In the genomic region with DNA sequence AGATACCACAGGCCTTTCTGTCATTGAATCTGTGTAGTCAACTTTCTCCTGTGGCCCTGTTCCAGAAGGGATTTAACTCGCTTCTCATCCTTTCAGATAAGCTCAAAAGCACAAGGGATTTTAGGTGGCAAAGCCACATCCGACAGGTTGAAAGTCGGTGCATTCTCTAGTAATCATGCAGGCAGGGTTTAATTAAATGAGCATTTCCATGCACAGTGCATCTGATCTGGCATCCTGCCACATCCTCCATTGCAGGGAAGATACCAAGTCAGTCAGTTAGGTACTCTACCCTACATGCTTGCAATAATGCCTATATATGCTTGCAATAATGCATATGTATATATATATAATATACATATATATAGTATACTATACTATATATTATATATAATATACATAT, we compare ENCODE assay signal across 24 mouse cellular contexts.
DNase-seq lines count a peak whose midpoint lies in the region; ATAC-seq lines count a peak whose summit lies in the region.
"Had no signal": no experiment of that assay in that cellular context is flagged by ENCODE, and none has a peak within 500 bp of the region (broad histone marks: within the 10 kb centered on the region; RNA-seq: fewer than 3 reads in every experiment).

No protein-coding gene starts in this region.

- WGBS in forebrain, embryonic 15.5 days: 40% methylated on average over 3 of the region's 3 CpGs
- 88% methylated on average over 3 of the region's 3 CpGs for WGBS in forebrain, embryonic 10.5 days

- H3K9ac ChIP-seq in forebrain, embryonic 15.5 days (replicated peaks): no peak overlapping the region
- H3K9ac ChIP-seq: limb, embryonic 12.5 days; liver, postnatal 0 days; stomach, embryonic 15.5 days had no signal

- H3K4me1 ChIP-seq in forebrain, embryonic 15.5 days: peaks cover 16% of the 10 kb centered on the region
- H3K4me1 ChIP-seq in forebrain, embryonic 10.5 days: peaks cover 2% of the 10 kb centered on the region; the same call in 1 of the 2 replicates
- H3K4me1 ChIP-seq: heart, embryonic 10.5 days; limb, embryonic 12.5 days; stomach, embryonic 15.5 days had no signal

- peak; percentile 49; the same call in 1 of the 2 replicates for ATAC-seq in forebrain, embryonic 15.5 days (replicated peaks)
- ATAC-seq: liver, postnatal 0 days; lung, postnatal 0 days; Patski had no signal

- H3K36me3 ChIP-seq in forebrain, embryonic 15.5 days: no peaks in the 10 kb centered on the region
- H3K36me3 ChIP-seq in forebrain, embryonic 10.5 days (replicated peaks): no peaks in the 10 kb centered on the region
- H3K36me3 ChIP-seq: G1E; heart, embryonic 10.5 days; limb, embryonic 12.5 days; stomach, embryonic 15.5 days had no signal

- no peak overlapping the region for H3K4me3 ChIP-seq in forebrain, embryonic 15.5 days
- H3K4me3 ChIP-seq in forebrain, embryonic 10.5 days: no peak overlapping the region
- H3K4me3 ChIP-seq: heart, embryonic 10.5 days; limb, embryonic 12.5 days; stomach, embryonic 15.5 days had no signal

- no peak for DNase-seq in forebrain, embryonic 10.5 days (ENCODE audit: extremely low spot score, low spot score)
- peak; percentile 31 for DNase-seq in left cerebral cortex, postnatal 4 days
- no peak for DNase-seq in left cerebral cortex, adult 8-10 months (ENCODE audit: low spot score in 2 of 2)
- peak; percentile 11 for DNase-seq in right cerebral cortex, postnatal 4 days
- DNase-seq in right cerebral cortex, adult 2 months (ENCODE audit: low spot score in 2 of 2): no peak
- DNase-seq in spleen, postnatal 4 days (ENCODE audit: low spot score in 2 of 2): no peak
- DNase-seq: B cell, adult 2 months; cerebellum, adult 11-12 months; kidney, adult 2 months; kidney, postnatal 14 days; liver, postnatal 0 days; right cerebral cortex, adult 18-20 months; thymus, adult 18-20 months; thymus, postnatal 36 days had no signal

- intact Hi-C loops in left cerebral cortex, postnatal 4 days (cut with DNase I): no loop called here

- H3K4me2 ChIP-seq in forebrain, embryonic 15.5 days (replicated peaks): no peak overlapping the region
- H3K4me2 ChIP-seq: limb, embryonic 12.5 days; liver, embryonic 11.5 days; stomach, embryonic 15.5 days had no signal

- no peaks in the 10 kb centered on the region for H3K9me3 ChIP-seq in forebrain, embryonic 15.5 days
- H3K9me3 ChIP-seq in forebrain, embryonic 10.5 days: no peaks in the 10 kb centered on the region
- H3K9me3 ChIP-seq: heart, embryonic 10.5 days; limb, embryonic 12.5 days; stomach, embryonic 15.5 days had no signal

- H3K27me3 ChIP-seq in forebrain, embryonic 15.5 days: no peaks in the 10 kb centered on the region
- H3K27me3 ChIP-seq in forebrain, embryonic 10.5 days (ENCODE audit: poor library complexity, severe bottlenecking): peaks cover 10% of the 10 kb centered on the region
- H3K27me3 ChIP-seq: CH12.LX; limb, embryonic 12.5 days; stomach, embryonic 15.5 days had no signal

- no peak overlapping the region for H3K27ac ChIP-seq in forebrain, embryonic 15.5 days (replicated peaks)
- no peak overlapping the region for H3K27ac ChIP-seq in forebrain, embryonic 10.5 days
- H3K27ac ChIP-seq: heart, embryonic 10.5 days; limb, embryonic 12.5 days; macrophage; stomach, embryonic 15.5 days had no signal

Comparison
In these comparisons a context has a peak if more than half of its experiments do, and no peak if none do; other contexts are left out.
1. DNase-seq: peak in left cerebral cortex, postnatal 4 days (single experiment) and right cerebral cortex, postnatal 4 days (single experiment); none in forebrain, embryonic 10.5 days (single experiment), left cerebral cortex, adult 8-10 months (0 of 2), right cerebral cortex, adult 2 months (0 of 2) and spleen, postnatal 4 days (0 of 2).